Mouse (Mus musculus): ENCODE results near the gene Kctd2.
"Not testable (repeated sequence)": the region's sequence is repeated elsewhere in the genome, so short reads cannot be mapped to it uniquely, and the experiment has no call there.

Gene Kctd2

GRCm38 (mm10) chr11:115439906-115440595 lies 20.1 kb downstream of the Kctd2 start, which contains the start of gene Trim80:
TSS of gene Trim80 (plus strand) at chr11:115440545.
- no peak for DNase-seq (ENCODE audit: low spot score in 2 of 2)

- DNase-seq (ENCODE audit: low spot score in 2 of 2): no peak
Observed at GRCm38 (mm10) chr11:115441417-115441816, 21.5 kb downstream of the Kctd2 start.

GRCm38 (mm10) chr11:115446906-115447305 lies 27.0 kb downstream of the Kctd2 start:
- no peak for DNase-seq (ENCODE audit: low spot score in 2 of 2)

- DNase-seq (ENCODE audit: low spot score in 2 of 2): no peak
Observed at GRCm38 (mm10) chr11:115447321-115447885, 27.5 kb downstream of the Kctd2 start.

DNA sequence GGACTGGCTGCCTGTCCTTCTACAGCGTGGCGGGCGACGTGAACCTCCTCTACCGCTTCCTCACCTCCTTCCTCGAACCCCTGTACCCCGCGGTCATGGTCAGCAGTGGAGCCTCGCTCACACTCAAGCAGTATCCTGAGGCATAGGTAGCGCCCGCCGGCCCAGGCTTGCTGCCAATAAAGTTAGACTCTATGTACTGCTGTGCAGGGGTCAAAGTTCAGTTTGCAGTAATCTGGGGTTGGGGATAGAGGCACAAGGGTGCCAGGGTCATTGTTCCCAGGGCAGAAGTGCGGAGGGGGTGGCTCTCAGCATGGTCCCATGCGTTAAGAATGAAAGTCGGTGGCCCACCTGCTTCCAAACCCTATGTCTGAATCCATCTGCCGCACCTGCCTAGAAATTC lies 28.1 kb downstream of the Kctd2 start:
- no peak for DNase-seq (ENCODE audit: low spot score in 2 of 2)

DNA sequence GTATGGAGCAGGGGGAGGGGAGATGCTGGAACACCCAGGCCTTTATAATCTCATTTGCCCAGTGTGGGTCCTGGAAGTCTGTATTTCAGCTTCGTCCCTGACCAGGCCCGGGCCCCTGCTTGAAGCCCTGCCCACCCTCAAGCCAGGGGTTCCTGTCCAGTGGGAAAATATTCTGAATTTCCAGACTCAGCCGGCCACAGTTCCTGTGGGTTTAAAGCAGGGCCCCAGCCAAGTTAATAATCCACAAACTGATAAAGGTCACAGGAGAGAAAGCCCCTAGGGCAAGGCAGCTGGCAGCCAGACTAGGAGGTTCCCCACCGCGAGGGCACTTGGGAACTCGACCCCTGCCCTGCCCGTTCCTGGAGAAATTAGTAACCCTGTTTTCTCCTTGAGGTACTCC lies 29.1 kb downstream of the Kctd2 start:
- no peak for DNase-seq (ENCODE audit: low spot score in 2 of 2)

DNA sequence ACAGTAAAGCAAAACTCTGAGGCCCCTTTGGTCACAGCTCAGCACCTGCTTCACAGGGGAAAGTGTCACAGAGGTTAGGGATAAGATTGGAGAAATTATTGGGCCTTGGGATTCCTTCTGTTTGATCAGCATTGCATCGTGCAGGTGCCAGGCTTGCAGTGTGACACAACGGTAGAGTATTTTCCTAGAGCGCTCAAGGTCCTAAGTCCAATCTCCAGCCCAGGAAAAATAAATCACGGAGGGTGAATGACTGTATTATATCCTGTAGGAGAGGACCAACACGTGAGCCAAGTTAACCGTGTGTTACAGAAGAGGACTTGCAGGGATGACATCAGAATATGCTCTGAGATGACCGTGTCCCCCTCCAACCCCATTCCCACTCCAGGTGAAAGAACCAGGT lies 30.2 kb downstream of the Kctd2 start:
- DNase-seq (ENCODE audit: low spot score in 2 of 2): no peak

DNA sequence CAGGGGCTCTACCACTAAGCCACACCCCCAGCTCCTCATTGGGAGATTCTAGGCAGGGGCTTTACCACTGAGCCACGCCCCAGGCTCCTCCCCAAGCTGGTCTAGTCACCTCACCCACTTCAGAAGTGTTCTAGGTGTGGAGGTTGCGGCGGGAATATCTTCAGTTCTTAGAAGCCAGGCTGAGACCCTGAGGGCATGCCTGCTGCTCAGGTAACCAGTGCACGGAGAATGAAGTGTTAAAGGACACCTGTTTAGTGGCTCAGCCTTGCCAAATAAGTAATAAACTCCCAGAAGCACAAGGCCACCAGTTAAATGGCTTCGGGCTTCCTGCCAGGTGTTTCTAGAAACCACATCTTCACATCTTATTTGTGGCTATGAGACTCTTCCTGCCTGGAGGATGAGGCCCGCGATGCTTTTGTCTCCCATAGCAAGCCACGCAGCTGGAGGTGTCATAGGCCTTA lies 31.9 kb downstream of the Kctd2 start:
- DNase-seq (ENCODE audit: low spot score in 2 of 2): no peak

DNA sequence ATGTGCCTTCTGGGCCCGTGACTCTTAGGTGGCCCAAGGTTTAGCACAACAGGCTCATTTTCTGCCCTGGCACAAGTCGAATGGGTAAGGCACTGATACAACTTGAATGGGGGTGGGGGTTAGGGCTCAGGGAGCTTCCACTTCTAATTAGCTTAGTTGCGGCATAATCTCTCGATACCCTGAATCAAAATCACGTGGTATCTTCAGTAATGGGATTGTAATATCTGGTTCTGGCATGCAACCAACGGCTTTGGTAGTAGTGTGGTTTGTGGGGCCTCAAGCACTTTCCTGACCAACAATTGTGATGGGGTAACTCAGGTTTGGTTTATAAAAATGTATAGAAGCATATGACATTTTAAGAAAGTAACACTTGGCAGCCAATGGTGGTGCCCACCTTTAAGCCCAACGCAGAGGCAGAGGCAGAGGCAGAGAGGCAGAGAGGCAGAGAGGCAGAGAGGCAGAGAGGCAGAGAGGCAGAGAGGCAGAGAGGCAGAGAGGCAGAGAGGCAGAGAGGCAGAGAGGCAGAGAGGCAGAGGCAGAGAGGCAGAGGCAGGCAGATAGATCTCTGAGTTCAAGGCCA lies 32.4 kb downstream of the Kctd2 start:
- no peak for DNase-seq (ENCODE audit: low spot score in 2 of 2)

DNA sequence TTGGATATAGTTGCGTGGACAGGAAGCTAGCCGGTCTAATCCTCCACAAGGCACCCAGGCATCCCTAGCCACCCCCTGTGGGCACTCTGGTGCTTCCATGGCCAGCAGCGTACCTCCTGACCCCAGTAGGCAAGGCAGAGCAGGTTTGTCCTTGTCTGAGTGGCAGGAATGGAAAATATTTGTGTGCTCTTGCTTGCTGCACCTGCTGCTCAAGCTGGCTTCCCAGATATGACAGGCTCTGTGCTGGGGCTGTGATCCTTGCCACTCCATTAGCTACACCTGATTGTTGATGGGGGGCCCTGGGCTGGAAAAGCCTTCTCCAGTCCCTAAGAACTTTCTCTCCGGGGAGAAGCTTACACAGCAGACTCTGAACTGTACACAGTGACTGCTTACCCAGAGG lies 33.4 kb downstream of the Kctd2 start:
- DNase-seq (ENCODE audit: low spot score in 2 of 2): no peak

DNA sequence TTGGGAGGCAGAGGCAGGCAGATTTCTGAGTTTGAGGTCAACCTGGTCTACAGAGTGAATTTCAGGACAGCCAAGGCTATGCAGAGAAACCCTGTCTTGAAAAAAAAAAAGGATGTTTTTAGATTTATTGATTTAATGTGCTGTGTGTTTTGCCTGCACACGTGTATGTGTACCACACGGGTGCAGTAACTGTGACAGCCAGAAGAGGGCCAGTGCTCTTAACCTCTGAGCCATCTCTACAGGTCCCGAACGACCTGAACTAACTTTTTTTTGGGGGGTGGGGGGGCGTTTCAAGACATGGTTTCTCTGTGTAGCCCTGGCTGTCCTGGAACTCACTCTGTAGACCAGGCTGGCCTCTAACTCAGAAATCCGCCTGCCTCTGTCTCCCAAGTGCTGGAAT lies 34.9 kb downstream of the Kctd2 start:
- DNase-seq (ENCODE audit: low spot score in 2 of 2): not testable (repeated sequence)

DNA sequence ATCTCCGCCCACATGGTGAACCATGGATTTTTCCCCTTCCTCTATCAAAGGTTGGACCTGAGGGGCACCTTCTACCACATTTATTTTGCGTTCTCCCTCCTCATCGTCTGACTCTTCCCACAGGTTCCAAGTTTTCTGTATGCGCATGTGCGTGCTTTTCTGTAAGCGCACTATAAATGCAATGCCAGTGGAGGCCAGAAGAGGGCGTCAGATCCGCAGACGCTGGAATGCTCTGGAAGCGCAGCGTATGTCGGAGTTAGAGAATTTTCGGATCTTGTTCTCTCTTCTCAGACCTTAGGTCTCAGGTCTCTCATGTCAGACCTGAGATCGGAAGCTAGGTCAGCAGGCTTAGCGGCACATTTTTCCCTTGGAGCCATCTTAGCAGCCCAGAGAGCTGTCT lies 35.7 kb downstream of the Kctd2 start:
- DNase-seq (ENCODE audit: low spot score in 2 of 2): no peak

DNA sequence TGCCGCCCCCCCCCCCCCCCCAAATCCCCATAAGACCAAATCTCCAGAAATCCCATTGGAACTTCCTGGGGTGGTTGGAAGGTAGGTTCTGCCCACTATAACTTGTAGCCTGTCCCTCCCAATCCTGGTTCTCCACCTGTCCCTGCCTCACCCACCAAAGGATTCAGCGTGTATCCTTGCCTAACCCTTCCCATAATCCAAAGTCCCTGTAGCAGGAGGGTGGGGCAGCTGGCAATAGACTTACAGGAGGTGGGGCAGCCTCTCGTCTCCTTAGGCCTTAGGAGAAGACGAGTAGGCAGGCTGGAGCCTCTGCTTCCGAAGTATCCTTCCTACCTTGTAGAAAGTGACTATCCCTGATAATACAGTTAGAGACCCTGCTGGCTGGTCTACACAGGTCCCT lies 36.3 kb downstream of the Kctd2 start:
- no peak for DNase-seq (ENCODE audit: low spot score in 2 of 2)

GRCm38 (mm10) chr11:115457405-115457804 lies 37.5 kb downstream of the Kctd2 start:
- DNase-seq (ENCODE audit: low spot score in 2 of 2): no peak

- no peak for DNase-seq (ENCODE audit: low spot score in 2 of 2)
Observed at GRCm38 (mm10) chr11:115460976-115461375, 41.0 kb downstream of the Kctd2 start.

DNA sequence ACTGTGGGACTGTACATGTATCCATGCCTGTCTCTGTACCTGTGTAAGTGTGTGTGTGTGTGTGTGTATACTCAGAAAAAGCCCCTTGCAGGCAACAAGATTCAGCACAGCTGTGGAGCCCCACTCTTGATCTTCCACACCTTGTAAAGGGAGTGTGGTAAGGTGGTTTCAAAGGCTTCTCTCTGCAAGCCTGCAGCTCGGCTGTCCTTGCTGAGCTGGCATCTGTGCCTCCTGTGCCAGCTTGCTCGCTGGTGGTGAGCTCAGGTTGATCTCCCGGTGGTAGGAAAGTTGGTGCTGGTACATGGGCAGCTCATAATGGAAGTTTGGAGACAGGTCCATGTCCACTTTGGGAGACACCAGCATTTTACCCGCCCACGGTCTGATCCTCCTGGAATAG lies 41.9 kb downstream of the Kctd2 start:
- no peak for DNase-seq (ENCODE audit: low spot score in 2 of 2)

DNA sequence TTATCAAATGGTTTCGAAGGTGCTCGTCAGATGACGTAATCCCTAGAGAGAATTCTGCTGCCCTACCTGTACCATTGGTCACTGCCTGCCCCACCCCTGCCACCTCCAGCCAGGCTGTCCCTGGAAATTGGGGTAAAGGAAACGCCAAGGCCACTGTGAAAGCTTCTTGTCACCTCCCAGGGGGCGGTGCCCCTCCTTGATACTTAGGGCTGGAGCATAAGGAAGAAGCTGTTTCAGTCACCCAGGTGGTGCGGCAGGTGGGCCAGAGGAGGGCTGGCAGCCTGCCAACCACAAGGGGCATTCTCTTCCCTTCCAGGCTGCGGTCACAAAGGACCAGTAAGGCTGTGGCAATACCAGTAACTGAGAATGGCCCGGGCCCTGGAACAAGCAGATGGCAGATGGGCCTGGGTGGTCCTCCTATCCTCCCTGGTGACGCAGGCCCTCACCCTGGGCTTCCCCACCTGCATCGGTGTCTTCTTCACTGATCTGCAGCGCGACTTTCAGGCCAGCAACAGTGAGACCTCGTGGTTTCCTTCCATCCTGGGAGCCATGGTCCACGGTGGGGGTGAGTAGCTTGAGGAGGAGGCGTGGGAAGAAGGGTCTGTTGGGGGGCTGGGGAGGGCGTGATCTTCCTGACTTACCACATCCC lies 42.4 kb downstream of the Kctd2 start, which contains the start of gene Slc16a5:
TSS of gene Slc16a5 (plus strand) at position 232 of the 649 bp plus-strand sequence.
- no peak for DNase-seq (ENCODE audit: low spot score in 2 of 2)

DNA sequence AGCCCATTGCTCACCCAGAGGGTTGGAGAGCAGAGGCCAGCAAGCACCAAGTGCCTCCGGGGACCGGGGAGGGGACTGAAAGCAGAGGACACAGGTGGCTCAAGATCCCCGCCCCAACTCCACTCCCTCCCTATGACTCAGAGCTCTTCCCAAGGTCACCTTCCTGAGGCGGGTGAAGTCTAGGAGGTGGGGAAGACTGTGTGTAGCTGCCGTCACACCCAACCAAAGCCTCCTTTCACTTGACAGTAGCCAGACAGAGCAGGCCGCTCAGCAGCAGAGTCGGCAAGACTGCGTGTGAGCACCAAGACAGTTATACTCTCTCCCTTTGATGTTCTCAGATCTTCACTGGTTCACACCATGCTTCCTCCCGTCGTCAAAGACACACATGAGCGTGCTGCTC lies 43.5 kb downstream of the Kctd2 start:
- no peak for DNase-seq (ENCODE audit: low spot score in 2 of 2)

- DNase-seq (ENCODE audit: low spot score in 2 of 2): no peak
Observed at GRCm38 (mm10) chr11:115464851-115465250, 44.9 kb downstream of the Kctd2 start.

DNA sequence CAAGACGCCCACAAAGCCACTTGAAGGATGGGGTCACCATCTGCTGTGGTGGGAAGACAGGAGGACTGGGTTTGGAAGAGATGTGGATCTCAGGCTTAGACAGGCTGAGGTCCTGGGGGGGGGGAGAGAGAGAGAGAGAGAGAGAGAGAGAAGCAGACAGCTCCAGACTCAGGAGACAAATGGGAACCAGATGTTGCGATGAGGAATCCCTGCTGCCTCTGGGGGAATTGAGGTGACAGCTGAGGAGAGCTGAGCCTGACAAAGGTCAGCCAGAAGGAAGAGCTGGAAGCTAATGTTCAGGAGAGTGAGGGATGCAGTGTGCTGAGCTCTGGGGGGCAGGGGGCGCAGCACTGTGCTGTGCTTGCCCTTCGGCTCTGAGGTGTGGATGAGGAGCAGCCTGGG lies 47.3 kb downstream of the Kctd2 start:
- no peak for DNase-seq (ENCODE audit: low spot score in 2 of 2)

DNA sequence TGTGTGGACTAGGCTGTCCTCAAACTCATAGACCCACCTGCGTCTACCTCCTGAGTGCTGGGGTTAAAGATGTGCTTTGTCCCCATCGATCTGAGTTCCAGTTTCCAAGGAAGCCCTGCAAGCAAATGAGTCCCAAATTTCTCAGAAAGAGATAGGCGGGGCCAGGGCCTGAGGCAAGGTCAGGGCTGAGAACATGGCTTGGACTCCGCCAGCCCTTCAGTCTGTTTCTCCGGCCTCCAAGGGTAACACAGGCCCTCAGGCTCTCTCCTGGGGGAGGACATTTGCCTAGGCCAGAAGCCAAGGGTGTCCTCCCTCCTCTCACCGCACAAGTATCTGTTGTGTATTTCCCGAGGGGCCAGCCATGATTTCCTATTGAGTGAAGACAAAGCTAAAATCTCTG lies 52.3 kb downstream of the Kctd2 start:
- no peak for DNase-seq (ENCODE audit: low spot score in 2 of 2)

DNA sequence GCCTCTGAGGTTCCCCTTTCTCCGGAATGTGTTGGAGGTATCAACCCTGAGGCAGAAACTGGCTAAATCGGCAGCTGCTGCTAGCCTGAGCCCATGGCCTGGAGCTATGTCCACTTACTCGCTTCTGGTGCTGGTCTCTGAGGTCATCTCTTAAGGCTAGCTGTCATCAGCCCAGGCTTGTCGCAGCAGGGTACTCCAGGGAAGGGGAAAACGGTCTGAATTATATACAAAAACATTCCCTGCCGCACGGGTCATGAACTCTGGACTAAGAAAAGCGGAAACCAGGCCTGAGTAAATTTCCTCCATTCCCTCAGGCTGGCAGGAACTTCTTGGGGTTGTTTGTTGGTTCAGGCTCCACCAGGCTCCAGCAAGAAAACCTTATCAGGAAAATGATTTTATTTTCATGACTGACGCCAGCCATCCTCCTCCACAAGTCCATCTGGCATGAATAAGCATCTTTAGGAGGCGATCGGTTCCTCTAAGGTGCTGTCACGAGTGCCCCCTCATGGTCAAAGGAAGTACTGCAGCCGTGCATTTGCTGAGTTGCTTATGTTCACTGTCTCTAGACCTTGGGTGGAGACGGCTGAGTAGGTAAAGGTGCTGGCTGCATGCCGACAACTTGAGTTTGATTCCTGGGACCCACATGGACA lies 53.8 kb downstream of the Kctd2 start:
- DNase-seq (ENCODE audit: low spot score in 2 of 2): peak; percentile 95 to 96
